Mouse (Mus musculus) testis, postnatal 14 days (tissue): ENCODE data around the gene Gm45713.
A peak's percentile ranks its signal among the peaks of the same experiment; 100 is the strongest.
"Not testable (repeated sequence)": the region's sequence is repeated elsewhere in the genome, so short reads cannot be mapped to it uniquely, and the experiment has no call there.

Source experiments
- DNase-seq: peaks from one replicate; pipeline ENCODE4 v3.0.0; 2021; ENCODE audit warnings: low spot score

Gene Gm45713

DNA sequence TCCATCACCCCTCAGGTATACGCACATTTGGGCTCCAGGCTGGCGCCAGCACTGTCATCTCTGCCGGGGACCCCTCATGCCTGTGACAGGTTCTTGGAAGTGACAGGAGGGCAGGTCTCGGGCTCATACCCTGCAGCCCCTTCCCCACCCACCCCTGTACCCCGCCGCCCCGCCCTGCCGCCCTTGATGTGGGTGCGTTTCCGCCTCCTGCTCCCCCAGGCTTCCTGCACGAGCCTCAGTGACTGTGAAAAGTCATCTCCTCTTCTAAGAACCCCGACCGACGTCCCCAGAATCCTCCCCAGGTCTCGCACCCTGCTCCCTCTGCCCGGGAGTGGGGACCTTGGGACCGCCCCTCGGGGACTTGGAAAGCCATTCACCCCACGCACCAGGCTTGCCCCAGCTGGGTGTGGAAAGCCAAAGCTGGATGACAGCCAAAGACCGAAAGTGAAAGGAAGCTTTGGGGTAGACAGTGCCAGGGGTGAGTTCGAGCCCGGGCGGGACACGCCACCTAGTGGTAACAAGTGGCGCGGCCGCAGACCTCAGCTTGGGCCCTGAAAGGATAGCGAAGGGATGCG is at the start of gene Gm45713, which contains the start of gene Flt3l:
Gene Gm45713 (minus strand): TSS at position 239 of the 575 bp plus-strand sequence.
Gene Flt3l (minus strand): TSS at position 440 of the 575 bp plus-strand sequence.
- DNase-seq = peak; percentile 85

DNA sequence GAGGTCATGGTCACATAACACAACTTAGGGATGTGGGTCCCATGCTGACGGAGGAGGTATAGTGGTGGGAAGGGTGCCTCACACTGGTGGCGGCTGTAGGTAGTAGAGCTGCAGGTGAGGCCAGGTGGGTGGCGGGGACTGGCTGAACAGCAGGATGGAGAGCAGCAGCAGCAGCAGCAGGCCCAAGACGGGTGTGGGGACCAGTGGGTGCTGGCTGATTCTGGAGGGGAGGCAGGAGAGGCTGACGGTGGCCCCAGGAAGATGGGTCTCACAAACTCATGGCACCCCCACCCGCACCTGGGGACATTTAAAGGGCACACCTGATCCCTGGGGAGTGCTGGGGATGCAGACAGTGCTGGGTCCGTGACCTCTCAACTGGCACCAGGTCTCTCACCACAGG is 47.6 kb upstream of the Gm45713 start:
- no peak for DNase-seq

DNA sequence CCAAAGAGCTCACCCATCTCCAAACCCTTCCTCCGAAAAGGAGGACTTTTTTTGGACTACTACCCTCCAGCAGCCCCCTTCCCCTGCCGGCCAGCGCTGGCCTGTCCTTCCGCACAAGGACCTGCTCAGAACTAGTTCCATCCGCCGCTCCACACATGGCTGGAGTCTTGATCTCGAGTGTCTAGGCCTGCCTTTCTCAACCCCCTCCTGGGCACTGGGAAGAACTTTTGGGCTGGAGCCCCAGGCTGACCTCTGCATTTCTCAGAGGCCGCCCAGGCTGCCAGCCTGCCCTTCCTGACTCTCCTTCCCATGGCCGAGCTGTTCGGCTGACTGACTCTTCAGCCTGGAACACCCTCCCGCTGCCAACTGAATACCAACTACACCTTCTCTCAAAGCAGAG is 46.6 kb upstream of the Gm45713 start:
- no peak for DNase-seq

DNA sequence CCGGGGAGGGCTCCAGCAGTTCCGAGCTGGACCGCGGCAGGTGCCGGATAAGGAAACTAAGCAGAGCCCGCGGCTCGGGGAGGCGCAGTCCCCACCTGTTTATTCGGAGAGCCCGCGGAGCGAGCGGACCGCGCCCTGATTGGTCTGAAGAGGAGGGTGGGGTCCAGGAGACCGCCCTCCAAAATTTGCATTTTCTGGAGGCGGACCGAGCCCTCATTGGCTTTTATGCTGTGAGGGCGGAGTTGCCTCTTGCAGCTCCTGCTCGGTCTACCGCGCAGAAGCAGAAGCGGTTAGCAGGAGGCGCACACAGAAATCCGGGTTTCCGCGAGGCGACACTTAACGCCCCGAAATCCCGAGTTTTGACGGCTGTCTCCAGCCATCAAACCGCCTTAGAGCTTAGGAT is 46.2 kb upstream of the Gm45713 start:
- peak; percentile 91 for DNase-seq

DNA sequence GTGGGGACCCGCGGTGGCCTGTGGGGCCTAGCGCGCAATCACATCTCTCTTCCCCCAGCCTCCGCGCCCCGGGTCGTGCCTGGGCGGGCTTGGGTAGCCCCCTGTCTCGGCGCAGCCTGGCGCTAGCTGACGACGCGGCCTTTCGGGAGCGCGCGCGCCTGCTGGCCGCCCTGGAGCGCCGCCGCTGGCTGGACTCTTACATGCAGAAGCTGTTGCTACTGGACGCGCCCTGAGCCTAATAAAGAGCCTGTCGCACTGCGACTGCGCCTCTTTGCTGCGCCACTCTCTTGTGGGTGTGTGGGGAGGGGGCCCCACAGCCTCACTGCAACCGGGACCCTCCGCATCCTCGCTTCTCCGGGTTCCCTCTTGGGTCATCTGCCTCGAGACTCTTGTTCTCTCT is 45.5 kb upstream of the Gm45713 start:
- peak; percentile 69 for DNase-seq

DNA sequence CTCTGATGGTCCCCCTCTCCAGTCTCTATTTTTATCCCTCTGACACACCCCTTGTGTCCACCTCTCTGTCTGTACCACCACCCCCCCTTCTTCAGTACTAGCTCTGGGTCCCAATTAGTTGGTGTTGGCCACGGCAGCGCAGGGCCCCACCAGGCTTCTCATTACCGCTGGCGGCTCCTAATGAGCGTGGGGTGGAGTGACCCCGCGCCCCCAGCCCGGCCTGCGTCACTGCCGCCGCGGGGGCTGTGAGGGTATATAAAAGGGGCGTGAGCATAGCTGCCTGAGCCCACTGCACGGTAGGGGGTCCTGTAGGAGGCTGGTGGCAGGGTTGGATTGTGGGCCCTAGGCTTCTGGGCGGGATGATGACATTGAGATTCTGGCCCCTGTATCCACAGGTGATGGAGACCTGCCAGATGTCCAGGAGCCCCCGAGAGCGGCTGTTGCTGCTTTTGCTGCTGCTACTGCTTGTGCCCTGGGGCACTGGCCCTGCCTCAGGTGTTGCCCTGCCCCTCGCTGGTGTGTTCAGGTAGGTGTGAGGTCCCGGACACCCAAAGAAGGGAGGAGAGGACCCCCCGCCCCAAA is 45.0 kb upstream of the Gm45713 start, which contains the start of gene Pth2:
Gene Pth2 (plus strand): TSS at position 100 of the 582 bp plus-strand sequence.
- no peak for DNase-seq

DNA sequence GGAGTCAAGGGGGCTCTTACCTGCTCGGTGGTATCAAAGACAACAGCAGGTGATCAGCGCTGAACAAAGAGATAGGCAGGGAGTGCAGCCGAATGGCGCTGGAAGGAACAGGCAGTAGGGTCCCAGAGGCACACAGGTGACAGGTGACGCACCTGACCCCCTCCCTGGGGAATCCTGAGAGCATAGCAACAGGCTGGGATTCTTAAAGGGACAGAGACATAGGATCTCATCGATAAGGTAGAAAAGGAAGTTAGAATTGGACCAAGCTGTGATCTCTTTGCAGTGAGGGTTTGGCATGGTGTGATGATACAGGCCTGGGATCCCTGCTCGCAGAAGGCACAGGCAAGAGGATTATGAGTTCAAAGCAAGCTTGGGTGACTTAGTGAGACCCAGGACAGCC is 43.4 kb upstream of the Gm45713 start, which contains the start of gene Gfy:
Gene Gfy (minus strand): TSS at position 101 of the 400 bp plus-strand sequence.
- no peak for DNase-seq

DNA sequence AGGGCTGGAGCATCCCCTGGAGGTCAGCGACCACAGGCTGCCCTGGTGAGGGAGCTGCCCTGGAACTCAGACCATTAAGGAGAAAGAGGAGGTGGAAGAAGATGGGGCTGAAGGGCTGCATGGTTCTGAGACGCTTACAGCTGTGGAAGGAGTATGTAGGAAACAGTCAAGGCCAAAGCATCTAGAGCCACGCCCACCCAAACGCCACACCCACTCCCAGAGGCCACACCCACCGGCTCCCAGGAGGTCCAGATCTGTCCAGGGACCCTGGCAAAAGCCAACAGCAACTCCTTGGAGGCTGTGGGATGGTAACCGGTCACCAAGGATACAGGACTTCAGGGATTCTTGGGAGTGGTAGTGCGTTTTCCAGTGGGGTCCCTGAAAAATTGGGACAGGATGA is 42.5 kb upstream of the Gm45713 start:
- DNase-seq = no peak

DNA sequence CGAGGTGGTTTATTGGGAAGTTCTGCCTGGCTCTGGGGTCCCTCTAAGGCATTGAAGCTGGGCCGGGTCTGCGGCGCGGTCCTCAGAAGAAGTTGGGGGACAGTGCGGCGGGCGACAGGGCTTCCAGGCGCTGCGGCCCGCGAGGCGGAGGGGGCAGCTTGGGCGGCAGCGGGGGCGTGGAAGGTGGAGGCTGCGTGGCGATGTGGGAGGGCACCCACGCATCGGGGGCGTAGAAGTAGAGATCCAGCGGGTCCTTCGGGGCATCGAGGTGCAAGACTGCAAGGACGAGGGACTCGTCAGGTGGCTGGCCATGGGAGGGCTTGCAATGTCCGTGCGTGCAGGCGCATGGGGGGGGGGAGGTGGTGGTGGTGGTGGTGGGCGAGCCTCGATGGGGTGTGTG is 40.3 kb upstream of the Gm45713 start:
- no peak for DNase-seq

DNA sequence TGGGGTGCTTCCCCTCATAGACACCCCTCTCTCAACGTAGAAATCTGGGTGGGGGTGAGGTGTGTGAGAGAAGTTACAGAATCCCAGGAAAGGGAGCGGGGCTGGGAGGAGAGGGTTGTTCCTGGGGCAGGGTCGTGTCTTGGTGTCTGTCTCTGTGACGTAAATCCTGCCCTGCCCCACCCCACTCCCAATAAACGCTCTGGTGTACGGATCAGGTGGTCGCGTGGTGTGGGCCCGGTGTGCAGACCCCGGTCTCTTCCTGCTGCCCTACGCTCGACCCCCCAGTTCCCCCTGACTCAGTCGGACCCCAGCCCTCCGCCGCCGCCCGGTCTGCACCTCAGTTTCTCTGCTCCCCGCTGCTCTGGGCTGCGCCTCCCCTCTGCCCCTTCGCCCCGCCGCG is 39.9 kb upstream of the Gm45713 start:
- DNase-seq = no peak

DNA sequence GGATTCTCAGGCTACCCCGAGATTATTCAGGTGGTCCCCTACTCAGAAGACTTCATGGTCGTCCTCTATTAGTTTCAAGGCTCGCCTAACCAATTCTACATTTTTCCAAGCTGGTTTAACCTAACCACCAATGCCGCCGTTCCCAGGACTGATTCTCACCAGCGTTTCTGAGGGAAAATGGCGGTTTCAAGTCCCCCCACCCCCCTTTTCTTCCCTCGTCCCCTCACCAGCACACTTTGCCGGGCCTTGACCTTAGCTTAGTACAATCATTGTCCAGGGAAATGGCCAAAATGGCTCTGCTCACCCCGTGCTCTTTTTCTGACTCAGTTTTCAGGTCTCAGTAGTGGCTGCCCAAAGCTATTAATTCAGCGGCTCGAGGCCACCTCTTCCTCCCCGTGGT is 39.4 kb upstream of the Gm45713 start:
- no peak for DNase-seq

DNA sequence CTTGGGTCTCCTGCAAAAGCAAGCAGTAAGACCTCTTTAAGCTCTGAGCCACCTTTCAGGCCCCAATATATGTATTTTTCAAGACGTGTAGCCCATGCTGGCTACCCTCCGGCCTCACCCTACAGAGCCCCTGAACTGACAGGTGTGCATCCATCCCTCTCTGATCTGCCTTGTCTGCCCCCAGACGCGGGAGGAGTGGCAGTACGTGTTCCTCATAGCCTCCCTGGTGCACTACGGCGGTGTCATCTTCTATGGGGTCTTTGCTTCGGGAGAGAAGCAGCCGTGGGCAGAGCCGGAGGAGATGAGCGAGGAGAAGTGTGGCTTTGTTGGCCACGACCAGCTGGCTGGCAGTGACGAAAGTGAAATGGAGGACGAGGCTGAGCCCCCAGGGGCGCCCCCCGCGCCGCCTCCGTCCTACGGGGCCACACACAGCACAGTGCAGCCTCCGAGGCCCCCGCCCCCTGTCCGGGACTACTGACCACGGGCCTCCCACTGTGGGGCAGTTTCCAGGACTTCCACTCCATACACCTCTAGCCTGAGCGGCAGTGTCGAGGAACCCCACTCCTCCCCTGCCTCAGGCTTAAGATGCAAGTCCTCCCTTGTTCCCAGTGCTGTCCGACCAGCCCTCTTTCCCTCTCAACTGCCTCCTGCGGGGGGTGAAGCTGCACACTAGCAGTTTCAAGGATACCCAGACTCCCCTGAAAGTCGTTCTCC is 38.7 kb upstream of the Gm45713 start:
- DNase-seq = peak; percentile 77

DNA sequence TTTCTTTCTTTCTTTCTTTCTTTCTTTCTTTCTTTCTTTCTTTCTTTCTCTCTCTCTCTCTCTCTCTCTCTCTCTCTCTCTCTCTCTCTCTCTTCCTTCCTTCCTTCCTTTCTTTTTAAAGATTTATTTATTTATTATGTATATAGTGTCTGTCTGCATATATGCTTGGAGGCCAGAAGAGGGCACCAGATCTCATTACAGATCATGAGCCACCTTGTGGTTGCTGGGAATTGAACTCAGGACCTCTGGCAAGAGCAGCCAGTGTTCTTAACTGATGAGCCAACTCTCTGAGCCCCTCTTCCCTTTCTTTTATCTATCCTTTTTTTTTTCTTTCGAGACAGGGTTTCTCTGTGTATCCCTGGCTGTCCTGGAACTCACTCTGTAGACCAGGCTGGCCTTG is 37.7 kb upstream of the Gm45713 start:
- DNase-seq = not testable (repeated sequence)

DNA sequence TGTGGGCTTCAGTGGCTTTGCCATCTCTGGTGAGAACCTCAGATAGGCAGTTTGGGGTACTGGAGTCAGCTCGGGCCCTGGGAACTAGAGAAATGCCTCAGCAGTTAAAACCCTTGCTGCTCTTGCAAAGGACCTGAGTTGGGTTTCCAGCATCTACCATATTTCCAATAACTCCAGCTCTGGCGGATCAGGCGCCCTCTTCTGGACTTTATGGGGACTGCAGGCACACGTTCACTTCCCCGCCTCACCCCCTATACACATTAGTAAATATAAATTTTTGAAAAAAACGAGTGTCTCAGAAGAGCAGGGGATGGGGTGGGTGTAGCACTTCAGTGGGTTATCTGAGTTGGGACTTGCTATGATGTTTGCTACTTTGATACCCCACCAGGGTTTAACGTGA is 36.9 kb upstream of the Gm45713 start:
- DNase-seq = no peak

DNA sequence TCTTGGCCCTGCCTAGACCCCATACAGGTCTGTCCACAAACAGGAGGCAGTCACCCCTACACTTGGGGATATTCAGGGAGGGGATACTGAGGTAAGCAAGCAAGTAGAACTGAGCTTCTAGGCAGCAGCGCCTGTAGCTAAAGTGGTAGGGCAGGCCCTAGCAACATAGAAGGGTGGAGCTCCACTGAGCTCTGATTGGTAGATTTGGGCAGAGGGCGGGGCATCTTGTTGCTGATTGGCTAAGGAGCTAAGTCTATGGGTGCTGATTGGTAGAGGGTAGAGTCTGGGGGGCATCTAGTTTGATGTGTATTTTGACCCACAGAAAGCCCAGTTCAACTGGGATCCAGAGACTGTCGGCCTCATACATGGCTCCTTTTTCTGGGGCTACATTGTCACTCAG is 33.5 kb upstream of the Gm45713 start:
- DNase-seq = no peak

DNA sequence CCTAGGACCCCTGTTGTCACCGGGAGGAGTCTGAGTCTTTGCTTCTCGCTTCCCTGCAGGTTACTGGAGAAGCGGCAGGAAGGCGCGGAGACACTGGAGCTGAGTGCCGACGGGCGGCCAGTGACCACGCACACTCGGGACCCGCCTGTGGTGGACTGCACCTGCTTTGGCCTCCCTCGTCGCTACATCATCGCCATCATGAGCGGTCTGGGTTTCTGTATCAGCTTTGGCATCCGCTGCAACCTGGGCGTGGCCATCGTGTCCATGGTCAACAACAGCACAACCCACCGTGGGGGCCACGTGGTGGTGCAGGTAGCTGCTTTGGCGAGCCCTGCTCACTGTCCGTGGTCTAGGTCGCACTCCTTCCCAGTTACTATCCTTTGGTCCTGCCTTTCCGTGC is 32.6 kb upstream of the Gm45713 start:
- DNase-seq = no peak

DNA sequence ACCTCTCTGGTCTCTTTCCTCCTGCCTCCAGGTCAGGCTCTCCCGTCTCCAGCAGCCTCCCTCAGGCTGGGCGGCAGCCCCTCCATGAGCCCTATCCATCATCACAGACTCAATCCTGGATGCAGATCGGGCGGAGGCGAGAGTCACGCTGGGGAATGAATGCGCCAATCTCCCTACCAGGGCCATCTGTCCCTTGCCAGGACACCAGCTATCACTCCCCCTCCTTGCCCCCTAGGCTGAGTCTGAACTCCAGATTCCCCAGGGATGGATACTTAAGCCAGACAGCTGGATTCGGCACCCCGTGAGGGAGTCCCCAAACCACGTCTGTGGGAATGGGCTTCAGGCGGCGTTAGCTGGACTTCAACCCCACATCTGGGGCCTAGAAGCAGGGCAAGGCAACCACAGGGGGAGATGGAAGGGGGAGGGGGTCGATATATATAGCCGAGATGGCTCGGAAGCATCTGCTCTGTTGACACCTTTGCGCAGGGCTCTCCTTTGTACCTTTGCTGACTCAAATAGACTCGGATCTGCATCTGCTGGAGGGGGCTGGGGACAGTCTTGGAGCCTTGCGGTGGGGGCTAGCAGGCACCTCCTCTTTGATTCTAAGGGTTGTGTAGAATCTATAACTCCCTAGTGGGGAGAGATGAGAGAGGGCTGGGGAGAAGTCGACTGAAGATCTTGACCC is 31.9 kb upstream of the Gm45713 start:
- no peak for DNase-seq

DNA sequence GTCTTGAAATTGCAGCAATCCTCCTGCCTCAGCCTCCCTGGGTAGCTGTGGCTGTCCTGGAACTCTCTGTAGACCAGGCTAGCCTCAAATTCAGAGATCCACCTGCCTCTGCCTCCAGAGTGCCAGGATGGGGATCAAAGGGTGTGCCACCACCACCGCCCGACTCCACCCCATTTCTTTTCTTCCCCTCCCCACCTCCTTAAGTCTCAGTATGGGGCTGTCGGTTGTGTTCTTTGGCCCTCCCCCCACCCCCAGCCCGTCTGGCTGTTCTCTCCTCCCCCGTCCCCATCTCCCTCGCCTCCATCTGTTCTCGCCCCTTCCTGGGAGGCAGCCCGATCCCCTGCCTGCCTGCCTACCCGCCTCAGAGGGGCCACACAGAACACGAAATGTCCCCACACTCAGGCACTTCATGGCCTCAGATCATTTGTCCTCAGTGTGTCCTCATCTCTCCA is 30.9 kb upstream of the Gm45713 start:
- no peak for DNase-seq

DNA sequence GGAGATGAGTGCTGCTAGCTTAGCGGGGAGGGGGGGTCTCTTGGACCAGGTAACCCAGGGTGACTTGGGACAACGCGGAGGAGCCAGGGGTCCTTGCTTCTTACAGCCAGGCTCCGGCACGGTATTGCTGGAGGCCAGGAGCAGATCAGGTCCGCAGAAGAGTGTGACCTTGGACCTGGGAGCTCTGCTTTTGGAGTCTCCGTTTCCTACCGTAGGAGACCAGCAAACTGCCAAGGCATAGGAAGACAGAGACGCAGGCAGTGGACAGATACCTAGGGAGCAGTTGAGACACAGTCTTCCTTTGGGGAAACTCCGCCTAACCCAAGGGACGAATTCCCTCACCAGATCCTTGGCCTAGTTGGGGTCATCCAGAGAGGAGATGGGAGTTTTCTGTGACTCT is 29.7 kb upstream of the Gm45713 start:
- DNase-seq = no peak

DNA sequence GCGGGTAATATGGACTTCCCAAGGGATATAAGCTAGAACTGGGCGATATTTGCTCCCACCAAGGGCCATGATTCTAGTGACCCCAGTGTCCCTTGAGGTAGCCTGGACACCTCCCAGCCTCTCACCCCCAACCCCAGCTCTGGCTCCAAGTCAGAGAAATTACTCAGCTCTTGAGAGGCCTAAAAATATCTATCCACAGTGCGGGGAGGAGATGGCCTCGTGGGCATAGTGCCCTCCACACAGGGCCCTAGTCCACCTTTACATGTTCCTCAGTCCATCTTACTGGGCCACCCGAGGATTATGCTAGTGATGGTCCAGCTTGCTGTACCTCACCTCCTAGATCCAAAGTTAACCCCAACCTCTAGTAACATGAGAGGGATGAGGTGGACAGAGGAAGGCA is 28.8 kb upstream of the Gm45713 start:
- no peak for DNase-seq

DNA sequence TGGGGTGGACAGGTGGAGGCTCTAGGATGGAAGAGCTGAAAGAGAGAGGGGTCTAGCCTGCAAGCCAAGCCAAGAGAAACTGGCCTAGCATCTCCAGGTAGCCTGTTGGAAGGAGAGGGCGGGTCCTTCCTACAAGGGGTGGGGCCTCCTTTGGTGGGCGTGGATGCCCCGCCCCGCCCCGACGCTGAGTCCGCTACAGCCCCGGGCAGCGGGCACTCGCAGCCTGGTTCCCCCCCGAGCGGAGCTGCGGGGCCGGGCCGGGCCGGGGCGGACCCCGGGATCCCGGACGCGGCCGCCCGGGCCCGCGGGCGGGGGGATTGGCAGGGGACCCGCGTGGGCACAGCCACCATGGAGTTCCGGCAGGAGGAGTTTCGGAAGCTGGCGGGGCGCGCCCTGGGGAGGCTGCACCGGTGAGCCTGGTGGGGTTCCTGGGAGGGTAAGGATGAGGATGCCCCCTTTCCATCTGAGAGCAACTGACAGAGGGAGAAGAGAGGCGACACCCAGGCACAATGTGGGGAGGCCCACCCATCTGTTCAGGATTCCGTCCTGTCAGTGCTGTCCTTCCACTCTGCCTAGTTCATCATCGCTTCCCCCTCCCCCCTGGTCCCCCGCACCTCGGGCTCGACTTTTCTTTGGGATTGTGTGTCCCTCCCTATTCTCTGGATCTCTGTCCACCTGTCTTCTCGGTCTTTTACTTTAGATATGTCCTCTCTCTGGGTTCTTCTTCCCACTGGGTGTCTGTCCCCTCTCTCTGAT is 27.9 kb upstream of the Gm45713 start, which contains the start of gene Slc17a7:
Gene Slc17a7 (plus strand): TSS at position 215 of the 756 bp plus-strand sequence.
- peak; percentile 68 for DNase-seq
